Mouse (Mus musculus) heart, embryonic 14.5 days (tissue): ENCODE data around the gene Kat8. TPM values are rescaled to one million over a fixed set of nuclear protein-coding genes. Genes with fewer than 3 reads are reported as not detected.
A peak's percentile ranks its signal among the peaks of the same experiment; 100 is the strongest.
"Not testable (repeated sequence)": the region's sequence is repeated elsewhere in the genome, so short reads cannot be mapped to it uniquely, and the experiment has no call there.

ENCODE experiments used
- ATAC-seq: fragments of 200-750 bp; cut with Nextera tagmentation; 2 replicates; pipeline ENCODE4 v1.8.0; 2017; ENCODE audit warnings: low read depth, moderate TSS enrichment; ENCODE audit not compliant: insufficient number of reproducible peaks, insufficient read depth, low FRiP score
- H3K27ac ChIP-seq, 2 experiments: fragments of 200-500 bp in 1 of 2; fragments of 300-500 bp in 1 of 2; sonication (generic) in 1 of 2; replicated peaks in 1 of 2; 2 replicates each; pipeline ENCODE4 v1.5.1; 2012 to 2014; ENCODE audit warnings: low read depth in 2 of 2, low read length in 2 of 2, control low read depth in 1 of 2, mild to moderate bottlenecking in 1 of 2, mixed read lengths in 1 of 2; ENCODE audit not compliant: control insufficient read depth in 1 of 2, insufficient read depth in 1 of 2
- H3K27me3 ChIP-seq: fragments of 300-500 bp; sonication (generic); 2 replicates; pipeline ENCODE4 v1.6.1; 2014; ENCODE audit warnings: mild to moderate bottlenecking, low read length, control low read depth; ENCODE audit not compliant: control insufficient read depth, insufficient read depth
- H3K36me3 ChIP-seq: fragments of 300-500 bp; sonication (generic); 2 replicates; pipeline ENCODE4 v1.6.1; 2014; ENCODE audit warnings: mild to moderate bottlenecking, control low read depth, low read length, mixed read lengths; ENCODE audit not compliant: control insufficient read depth, insufficient read depth
- H3K4me1 ChIP-seq, 2 experiments: fragments of 200-500 bp in 1 of 2; fragments of 300-500 bp in 1 of 2; sonication (generic) in 1 of 2; 2 replicates each; pipeline ENCODE4 v1.6.1; 2012 to 2014; ENCODE audit warnings: low read length in 2 of 2, control low read depth in 1 of 2, mixed read lengths in 1 of 2; ENCODE audit not compliant: control insufficient read depth in 2 of 2, insufficient read depth in 2 of 2
- H3K4me2 ChIP-seq: fragments of 300-500 bp; sonication (generic); 2 replicates; pipeline ENCODE4 v1.6.1; 2014; ENCODE audit warnings: mild to moderate bottlenecking, low read length
- H3K4me3 ChIP-seq, 2 experiments: fragments of 200-500 bp in 1 of 2; fragments of 300-500 bp in 1 of 2; sonication (generic) in 1 of 2; 2 replicates each; pipeline ENCODE4 v1.5.1; 2012 to 2014; ENCODE audit warnings: low read length in 2 of 2, mild to moderate bottlenecking in 2 of 2, control low read depth in 1 of 2, low read depth in 1 of 2, moderate library complexity in 1 of 2; ENCODE audit not compliant: control insufficient read depth in 1 of 2, insufficient read depth in 1 of 2
- H3K9ac ChIP-seq: fragments of 300-500 bp; sonication (generic); 2 replicates; pipeline ENCODE4 v1.6.1; 2014; ENCODE audit warnings: mild to moderate bottlenecking, low read length
- H3K9me3 ChIP-seq: fragments of 300-500 bp; sonication (generic); 2 replicates; pipeline ENCODE4 v1.6.1; 2016; ENCODE audit warnings: low read length, control low read depth; ENCODE audit not compliant: control insufficient read depth
- WGBS: fragments of 180-500 bp; shearing (Covaris S2); extraction: QIAGEN DNeasy Blood & Tissue Kit; methylation state at CpG from one replicate; pipeline ENCODE4 v1.1.7; 2014; 5-methylcytosine and 5-hydroxymethylcytosine counted together
- polyA plus RNA-seq: library from polyadenylated mRNA; unstranded; fragments of >200 nt; fragmentation: Nextera tagmentation; extraction: Ambion mirVana; gene quantifications from 2 replicates; pipeline ENCODE4 v1.2.1, GENCODE M21; 2014

Kat8 gene
- polyA plus RNA-seq, 1 experiment from 2014 or later, result 28.7 TPM

DNA sequence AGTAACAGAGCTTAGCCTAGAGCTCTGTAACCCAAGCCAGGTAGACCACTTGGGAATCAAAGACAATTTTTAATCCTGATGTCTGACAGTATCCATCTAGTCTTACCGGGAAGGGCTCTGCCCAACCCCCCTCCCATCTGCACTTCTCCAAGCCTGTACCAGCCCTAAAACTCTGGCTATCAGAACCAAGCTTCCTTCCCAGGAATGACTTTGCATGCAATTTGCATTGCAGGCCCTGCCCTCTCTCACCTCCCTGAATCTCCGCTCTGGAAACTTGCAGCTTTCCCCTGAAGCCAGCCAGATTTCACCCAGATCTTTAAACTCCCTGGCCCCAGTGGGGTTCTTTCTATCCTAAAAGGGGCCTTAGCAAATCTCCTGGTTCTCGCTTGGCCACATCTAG is 24.5 kb upstream of the Kat8 start:
- no peak overlapping the region for H3K27ac ChIP-seq
- H3K4me1 ChIP-seq, result peaks cover 5 to 15% of the 10 kb centered on the region in 2 experiments; a peak in 2 of 4 replicates
- no peaks in the 10 kb centered on the region for H3K27me3 ChIP-seq
- 82% methylated on average over 3 of the region's 3 CpGs for WGBS
- peaks cover 90% of the 10 kb centered on the region for H3K36me3 ChIP-seq
- ATAC-seq, result no peak
- H3K4me3 ChIP-seq, result no peak overlapping the region
- H3K9me3 ChIP-seq, result no peaks in the 10 kb centered on the region
- H3K4me2 ChIP-seq, result no peak overlapping the region
- no peak overlapping the region for H3K9ac ChIP-seq

DNA sequence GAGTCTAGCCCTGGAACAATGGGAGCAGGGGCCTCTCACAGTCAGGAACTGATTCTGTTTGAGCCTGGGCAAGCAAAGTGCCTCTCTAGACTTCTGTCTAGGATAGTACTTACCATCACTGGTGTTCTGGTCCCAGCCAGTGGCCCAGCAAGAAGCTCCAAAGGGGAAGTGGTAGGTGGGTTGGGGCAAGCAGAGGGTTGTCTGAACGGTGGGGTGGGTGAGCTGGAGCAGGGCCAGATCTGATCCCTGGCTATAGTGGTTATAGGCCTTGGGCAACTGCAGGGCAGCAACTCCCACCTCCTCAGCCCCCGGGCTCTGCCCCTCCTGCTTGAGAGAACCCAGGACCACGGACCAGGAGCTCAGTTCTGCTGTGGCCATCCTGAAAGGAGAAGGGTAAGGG is 23.5 kb upstream of the Kat8 start:
- H3K9ac ChIP-seq, result no peak overlapping the region
- H3K36me3 ChIP-seq, result peaks cover 90% of the 10 kb centered on the region
- no peak for ATAC-seq
- WGBS, result 67% methylated on average over 3 of the region's 3 CpGs
- no peak overlapping the region for H3K4me2 ChIP-seq
- H3K4me3 ChIP-seq, result no peak overlapping the region
- H3K4me1 ChIP-seq, result peaks cover 4 to 8% of the 10 kb centered on the region in 2 experiments; a peak in 2 of 4 replicates
- H3K9me3 ChIP-seq, result no peaks in the 10 kb centered on the region
- H3K27me3 ChIP-seq, result no peaks in the 10 kb centered on the region
- H3K27ac ChIP-seq, result no peak overlapping the region

DNA sequence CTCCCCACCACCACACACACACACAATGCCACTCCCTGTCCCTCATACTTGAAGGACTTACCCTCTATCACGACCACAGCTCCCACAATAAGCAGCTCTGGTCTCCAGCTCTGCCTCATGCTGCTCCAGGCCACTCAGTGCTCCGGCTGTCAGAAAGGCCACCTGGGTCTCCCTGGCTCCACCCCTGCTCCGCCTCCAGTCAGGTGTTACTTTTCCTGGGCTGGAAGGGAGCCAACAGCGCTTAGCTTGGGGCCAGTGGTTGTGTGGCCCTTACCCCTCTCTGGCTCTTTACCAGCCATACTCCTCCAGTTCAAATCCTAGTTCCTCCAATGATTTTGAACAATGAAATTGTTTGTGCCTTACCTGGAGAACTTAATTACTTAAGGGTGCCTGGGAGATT is 21.5 kb upstream of the Kat8 start, which contains the start of gene Prss53:
TSS of gene Prss53 (minus strand) at position 173 of the 400 bp plus-strand sequence.
- Histone ChIP-seq H3K27me3 (no peaks in the 10 kb centered on the region), H3K4me3 (no peak within 1 kb of the TSS), H3K9me3 (no peaks in the 10 kb centered on the region), H3K9ac (no peak within 1 kb of the TSS), H3K27ac (no peak within 1 kb of the TSS), H3K36me3 (peaks cover 71% of the 10 kb centered on the region), H3K4me2 (no peak within 1 kb of the TSS), H3K4me1 (peaks cover 7 to 8% of the 10 kb centered on the region in 2 experiments)
- 32% methylated on average over 4 of the region's 4 CpGs for WGBS
- ATAC-seq, result no peak

DNA sequence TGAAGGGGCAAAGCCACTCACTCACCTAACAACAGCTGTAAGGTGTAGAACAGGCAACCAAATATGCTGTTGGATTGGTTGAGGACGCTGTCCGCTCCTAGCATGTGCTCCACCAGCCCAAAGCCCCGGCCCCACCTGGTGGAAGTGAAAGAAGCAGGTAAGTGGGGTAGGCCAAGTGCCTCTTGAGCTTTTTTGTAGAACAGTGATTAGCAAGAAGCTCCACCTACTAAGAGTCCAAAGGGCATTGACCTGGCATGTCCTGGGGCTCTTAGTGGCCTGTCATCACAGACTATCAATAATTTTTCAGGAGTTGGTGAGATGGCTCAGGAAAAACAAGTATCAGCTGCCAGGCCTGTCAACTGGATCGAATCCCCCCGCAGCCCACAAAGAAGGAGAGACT is 17.8 kb upstream of the Kat8 start:
- H3K36me3 ChIP-seq, result peaks cover 34% of the 10 kb centered on the region
- H3K4me3 ChIP-seq, result peak overlapping the region; percentile 67
- WGBS, result 68% methylated on average over 5 of the region's 5 CpGs
- no peak for ATAC-seq
- H3K4me2 ChIP-seq, result peak overlapping the region; percentile 87
- no peak overlapping the region; a peak in 1 of 4 replicates for H3K27ac ChIP-seq
- H3K27me3 ChIP-seq, result no peaks in the 10 kb centered on the region
- H3K9me3 ChIP-seq, result no peaks in the 10 kb centered on the region
- peaks cover 6 to 7% of the 10 kb centered on the region in 2 experiments; a peak in 3 of 4 replicates for H3K4me1 ChIP-seq
- peak overlapping the region; percentile 79 for H3K9ac ChIP-seq

- Histone ChIP-seq H3K4me2 (peak within 1 kb of the TSS; percentile 87), H3K36me3 (peaks cover 26% of the 10 kb centered on the region), H3K4me1 (peaks cover 6 to 7% of the 10 kb centered on the region in 2 experiments; a peak in 3 of 4 replicates), H3K27me3 (no peaks in the 10 kb centered on the region), H3K27ac (peak within 1 kb of the TSS; percentile 42 to 72), H3K9me3 (no peaks in the 10 kb centered on the region), H3K9ac (peak within 1 kb of the TSS; percentile 79), H3K4me3 (peak within 1 kb of the TSS; percentile 67)
- WGBS, result under 1% methylated on average over 26 of the region's 26 CpGs
- ATAC-seq, result peak; percentile 99
Observed at GRCm38 (mm10) chr7:127895442-127895841, 16.9 kb upstream of the Kat8 start, which contains the start of the genes Gm21974 and Vkorc1. Gene Gm21974 (minus strand): TSS chr7:127895454. Gene Vkorc1 (minus strand): TSS chr7:127895617.

GRCm38 (mm10) chr7:127895891-127896290 is 16.4 kb upstream of the Kat8 start:
- H3K9ac ChIP-seq, ATAC-seq, H3K4me1 ChIP-seq, H3K27ac ChIP-seq, H3K9me3 ChIP-seq, H3K27me3 ChIP-seq: not testable (repeated sequence)
- Histone ChIP-seq H3K36me3 (peaks cover 24% of the 10 kb centered on the region), H3K4me3 (peak overlapping the region in 1 of 2 experiments; percentile 67; a peak in 1 of 4 replicates), H3K4me2 (peak overlapping the region; percentile 87; the same call in 1 of the 2 replicates)
- WGBS, result 64% methylated on average over 7 of the region's 7 CpGs

DNA sequence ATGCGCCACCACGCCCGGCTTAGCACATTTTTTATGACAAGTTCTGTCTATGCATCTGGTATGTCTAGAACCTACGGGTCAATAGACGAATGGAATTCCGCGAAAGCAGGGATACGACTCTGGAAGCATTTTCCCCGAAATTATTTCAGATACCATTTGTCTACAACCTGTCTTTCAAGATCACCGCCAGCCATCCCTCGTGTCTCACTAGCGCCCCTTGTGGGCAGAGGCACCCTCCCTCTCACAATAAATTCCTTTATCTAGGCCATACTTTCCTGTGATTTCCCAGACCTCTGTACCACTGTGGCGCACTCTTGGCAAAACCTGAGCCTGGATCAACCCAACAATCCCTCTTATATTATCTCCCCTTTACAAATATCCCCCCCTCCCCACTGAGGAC is 15.9 kb upstream of the Kat8 start:
- Histone ChIP-seq H3K9ac (no peak overlapping the region), H3K9me3 (no peaks in the 10 kb centered on the region), H3K27ac (no peak overlapping the region), H3K27me3 (no peaks in the 10 kb centered on the region), H3K4me3 (no peak overlapping the region), H3K4me1 (peaks cover 6 to 7% of the 10 kb centered on the region in 2 experiments; a peak in 3 of 4 replicates), H3K36me3 (peaks cover 22% of the 10 kb centered on the region), H3K4me2 (no peak overlapping the region)
- no peak for ATAC-seq
- 55% methylated on average over 13 of the region's 13 CpGs for WGBS

DNA sequence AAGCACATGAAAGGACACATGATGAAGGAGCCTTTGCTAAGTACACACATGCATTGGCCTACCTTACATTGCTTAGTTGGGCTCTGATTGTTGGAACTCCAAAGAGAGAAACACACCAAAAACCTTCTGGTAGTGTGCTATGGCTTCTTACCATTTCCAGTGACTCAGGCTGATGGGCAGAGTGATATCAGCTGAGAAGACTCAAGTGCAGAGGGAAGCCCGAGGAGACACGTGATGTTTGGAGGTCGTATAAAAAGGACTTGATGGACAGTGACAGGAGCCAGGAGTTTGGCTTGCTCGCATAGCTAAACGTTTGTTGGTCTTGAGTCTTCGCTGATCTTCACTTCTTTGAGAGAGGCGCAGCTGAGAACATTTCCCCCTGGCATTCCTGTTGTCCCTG is 14.8 kb upstream of the Kat8 start:
- 83% methylated on average over 7 of the region's 7 CpGs for WGBS
- H3K9ac ChIP-seq, result no peak overlapping the region
- ATAC-seq, result no peak
- peaks cover 14% of the 10 kb centered on the region for H3K36me3 ChIP-seq
- no peak overlapping the region for H3K27ac ChIP-seq
- no peaks in the 10 kb centered on the region for H3K27me3 ChIP-seq
- H3K4me2 ChIP-seq, result no peak overlapping the region
- H3K4me3 ChIP-seq, result no peak overlapping the region
- no peaks in the 10 kb centered on the region for H3K9me3 ChIP-seq
- peaks cover 6 to 7% of the 10 kb centered on the region in 2 experiments; a peak in 3 of 4 replicates for H3K4me1 ChIP-seq
